Mouse (Mus musculus) brain, embryonic 14.5 days (tissue): ENCODE measurements around the gene Coch.

ENCODE experiments used
- CTCF ChIP-seq: fragments of 200-500 bp; IDR thresholded peaks from 2 replicates; pipeline ENCODE4 v1.5.1; 2012; ENCODE audit warnings: inconsistent platforms, mild to moderate bottlenecking, moderate library complexity, borderline replicate concordance; ENCODE audit not compliant: insufficient read depth, insufficient read length; ENCODE audit errors: extremely low read depth
- POLR2A ChIP-seq: fragments of 200-500 bp; IDR thresholded peaks from 2 replicates; pipeline ENCODE4 v1.6.1; 2012; ENCODE audit warnings: mild to moderate bottlenecking, inconsistent platforms, borderline replicate concordance; ENCODE audit not compliant: poor library complexity, insufficient read depth, insufficient read length, severe bottlenecking; ENCODE audit errors: extremely low read depth

GRCm38 (mm10) chr12:51561416-51561815 is 31.7 kb upstream of the Coch start:
- no peak for TF ChIP-seq CTCF
- TF ChIP-seq POLR2A, result no peak
